Mouse (Mus musculus): ENCODE measurements around the gene Psenen.

The Psenen gene

DNA sequence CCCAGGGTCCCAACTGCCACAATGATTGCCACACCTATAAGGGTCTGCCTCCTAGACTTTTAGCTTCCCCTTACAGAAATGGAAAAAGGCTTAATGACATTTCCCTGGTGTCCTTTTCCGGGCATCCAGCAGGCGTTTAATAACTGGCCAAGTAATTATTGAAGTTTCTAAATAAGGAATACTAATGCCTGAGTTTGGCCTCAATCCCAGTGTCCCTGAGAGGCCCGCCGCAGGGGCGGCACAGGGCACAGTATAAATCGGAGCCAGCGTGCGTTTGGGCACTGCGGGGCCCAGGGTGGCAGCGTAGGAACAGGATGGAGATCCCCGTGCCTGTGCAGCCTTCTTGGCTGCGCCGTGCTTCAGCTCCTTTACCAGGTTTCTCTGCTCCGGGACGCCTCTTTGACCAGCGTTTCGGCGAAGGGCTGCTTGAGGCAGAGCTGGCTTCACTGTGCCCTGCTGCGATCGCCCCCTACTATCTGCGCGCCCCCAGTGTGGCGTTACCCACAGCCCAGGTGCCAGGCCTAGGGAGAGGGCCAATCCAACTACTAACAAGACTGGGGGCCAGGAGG is 10.3 kb downstream of the Psenen start:
- no peak for DNase-seq

DNA sequence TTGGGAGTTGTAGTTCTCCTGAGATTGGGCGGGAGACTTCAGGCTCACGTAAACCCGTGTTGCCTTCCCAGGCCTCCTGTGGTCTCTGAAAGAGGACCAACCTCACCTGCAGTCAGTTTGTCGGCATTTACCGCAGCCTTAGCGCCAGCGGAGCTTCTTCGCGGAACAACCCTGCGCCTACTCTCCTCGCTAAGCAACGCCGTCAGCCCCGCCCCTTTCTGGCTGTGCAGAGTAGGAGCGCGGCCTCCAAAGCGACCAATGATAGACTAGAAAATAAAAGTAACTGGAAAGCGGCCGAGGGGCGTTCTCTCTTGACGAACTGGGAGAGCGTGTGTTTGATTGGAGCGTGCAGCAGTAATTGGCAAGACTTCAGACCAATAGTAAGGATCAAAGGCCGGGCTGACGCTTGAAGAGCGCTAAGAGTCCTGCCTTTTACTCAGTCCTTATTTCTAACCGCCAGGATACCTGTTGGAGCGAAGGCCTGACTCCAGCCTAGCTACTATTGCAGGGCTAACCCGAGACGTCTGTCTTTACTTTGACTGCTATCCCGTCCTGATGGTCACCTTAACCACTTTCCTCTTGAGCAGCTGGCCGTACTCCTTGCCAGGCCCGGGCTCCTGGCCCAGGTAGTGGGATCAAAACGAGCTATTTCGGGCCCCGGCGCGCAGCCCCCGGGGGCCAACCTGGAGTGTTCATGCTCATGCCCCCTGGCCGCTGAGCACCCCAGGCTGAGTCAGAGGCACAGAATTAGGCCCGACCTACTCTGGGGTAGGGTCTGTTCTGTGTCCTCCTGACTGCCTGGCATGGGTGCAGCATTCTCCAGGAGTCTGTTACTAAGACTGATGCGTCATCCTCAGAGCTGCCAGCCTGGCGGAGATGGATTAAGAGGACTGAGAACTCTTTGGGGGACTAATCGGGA is 11.1 kb downstream of the Psenen start, which contains the start of the genes Hspb6 and Proser3:
TSS of gene Hspb6 (plus strand) at position 77 of the 919 bp plus-strand sequence.
TSS of gene Proser3 (minus strand) at position 198 of the 919 bp plus-strand sequence.
- peak; percentile 95 for DNase-seq

DNA sequence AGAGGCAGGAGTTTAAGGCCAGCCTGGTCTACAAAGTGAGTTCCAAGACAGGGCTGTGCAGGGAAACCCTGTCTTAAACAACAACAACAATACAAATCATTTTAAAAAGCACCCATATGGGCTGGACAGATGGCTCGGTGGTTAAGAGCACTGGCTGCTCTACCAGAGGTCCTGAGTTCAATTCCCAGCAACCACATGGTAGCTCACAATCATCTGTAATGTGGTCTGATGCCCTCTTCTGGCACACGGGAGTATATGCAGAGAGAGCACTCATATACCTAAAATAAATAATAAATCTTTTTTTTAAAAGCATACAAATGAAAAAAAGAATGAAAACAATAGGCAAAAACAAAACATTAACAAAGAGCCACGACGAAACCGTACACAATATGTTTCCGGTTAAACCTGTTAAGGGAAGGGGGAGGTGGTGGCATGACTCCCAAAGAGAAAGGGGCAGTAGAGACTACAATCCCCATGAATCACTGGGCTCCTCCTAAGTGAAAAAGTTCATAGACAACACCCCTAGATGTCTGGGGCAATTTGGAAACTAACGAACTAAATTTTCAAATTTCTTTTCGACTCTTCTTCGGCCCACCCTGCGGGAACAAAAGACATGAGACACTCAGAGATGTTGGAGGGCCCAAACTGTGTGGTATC is 11.9 kb downstream of the Psenen start:
- no peak for DNase-seq

DNA sequence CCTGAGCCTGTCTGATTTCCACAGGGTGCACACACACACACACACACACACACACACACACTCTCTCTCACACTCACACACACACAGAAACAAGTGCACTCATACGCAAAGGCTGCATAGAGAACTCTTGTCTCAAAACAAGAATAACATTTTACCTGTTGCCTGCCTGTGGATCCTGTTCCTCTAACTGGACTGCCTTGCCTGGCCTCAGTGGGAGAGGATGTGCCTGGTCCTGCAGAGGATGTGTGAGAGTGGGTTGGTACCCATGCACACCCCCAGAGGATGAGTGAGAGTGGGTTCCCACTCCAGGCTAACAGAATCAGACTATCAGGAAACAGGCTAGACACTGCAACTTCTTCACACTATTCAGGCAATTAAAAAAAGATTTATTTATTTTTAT is 12.8 kb downstream of the Psenen start:
- no peak for DNase-seq

DNA sequence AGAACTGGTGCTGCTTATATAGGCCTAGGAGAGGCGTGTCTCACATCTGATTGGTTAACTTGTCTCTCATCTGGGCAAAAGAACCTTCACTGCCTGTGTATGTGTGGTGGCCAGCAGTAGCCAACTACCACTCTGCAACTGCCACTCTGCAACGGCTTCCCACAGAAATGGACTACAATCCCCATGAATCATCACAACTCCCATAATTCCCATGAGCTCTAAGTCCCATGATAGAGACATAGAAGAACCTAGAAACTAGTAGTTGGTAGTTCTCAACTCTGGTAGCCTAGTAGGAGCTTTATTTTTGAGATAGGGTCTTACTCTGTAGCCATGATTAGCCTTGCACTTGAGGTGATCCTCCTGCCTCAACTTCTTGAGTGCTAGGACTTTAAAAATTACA is 13.5 kb downstream of the Psenen start:
- DNase-seq = no peak

DNA sequence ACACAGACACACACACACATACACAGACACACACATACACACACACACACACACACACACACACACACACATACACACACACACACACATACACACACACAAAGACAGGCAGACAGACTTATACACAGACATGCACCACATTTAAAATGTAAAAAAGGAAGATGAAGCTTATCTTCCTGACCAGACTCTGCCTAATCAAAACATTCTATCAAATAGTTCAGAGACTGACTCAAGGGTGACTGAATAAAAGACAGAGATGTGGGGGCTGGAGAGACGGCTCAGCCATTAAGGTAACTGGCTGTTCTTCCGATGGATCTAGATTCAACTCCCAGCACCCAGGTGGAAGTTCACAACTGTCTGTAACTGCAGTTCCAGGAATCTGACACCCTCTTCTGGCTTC is 19.1 kb downstream of the Psenen start:
- no peak for DNase-seq

DNA sequence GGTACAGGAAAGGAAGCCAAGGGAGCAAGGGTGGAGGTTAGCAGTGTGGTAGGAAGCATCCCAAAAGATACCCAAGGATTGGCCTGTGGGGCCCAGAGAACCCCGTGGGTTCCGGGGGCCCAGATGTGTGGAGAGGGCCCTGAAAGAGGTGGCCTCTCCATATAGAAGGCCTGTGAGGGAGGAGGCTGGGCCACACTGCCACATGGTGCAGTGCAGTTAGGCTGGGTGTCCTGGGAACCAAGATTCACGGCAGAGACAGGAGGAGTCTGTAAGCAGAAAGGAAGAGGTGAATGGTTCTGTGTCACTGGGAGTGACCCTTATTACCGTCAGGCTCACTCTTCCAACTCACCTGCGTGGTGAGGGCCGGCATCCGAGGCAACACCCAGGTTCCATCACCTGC is 22.9 kb downstream of the Psenen start:
- DNase-seq = no peak

DNA sequence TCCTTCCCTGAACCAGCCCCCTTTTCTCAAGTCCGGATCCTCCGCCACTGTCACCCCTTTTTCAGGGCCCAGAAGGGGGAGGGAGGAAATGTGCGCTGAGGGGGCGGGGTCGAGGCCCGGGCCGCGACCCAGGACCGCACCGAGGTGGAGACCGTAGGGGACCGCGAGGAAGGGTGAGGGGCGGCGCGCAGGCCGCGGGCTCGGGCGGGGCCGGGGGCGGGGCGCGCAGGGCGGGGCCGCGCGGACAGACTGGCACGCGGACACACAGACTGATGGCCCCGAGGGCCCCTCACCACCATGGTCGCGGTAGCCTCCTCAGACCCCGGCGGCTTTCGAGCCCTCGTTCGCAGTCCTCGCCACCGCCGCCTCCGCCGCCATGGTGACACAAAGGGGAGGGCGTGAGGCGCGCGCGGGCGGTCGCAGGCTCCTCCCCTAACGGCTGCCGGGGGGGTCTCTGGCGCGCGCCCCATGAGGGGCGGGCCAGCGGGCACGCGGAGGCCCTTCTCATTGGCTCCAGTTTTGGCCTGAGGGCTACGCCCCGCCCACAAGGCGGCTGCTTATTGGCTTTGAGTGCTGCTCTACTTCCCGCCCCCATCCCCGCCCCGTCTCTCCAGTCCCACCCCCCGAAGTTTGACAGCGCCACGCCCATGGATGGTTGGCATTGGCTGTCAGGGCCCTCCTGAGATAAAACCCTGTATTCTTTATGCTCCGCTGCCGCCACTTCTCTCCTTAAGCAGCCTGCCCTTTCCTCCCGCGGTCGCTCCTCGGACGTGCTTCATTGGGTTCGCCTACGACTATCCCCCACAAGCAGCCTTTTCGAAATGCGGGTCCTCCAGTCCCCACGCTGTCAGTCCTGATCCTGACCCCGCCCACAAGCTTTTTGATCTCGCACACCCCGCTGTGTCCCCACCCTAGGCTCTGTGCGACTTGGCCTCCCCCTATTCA is 28.5 kb downstream of the Psenen start, which contains the start of gene Arhgap33:
TSS of gene Arhgap33 (minus strand) at position 428 of the 945 bp plus-strand sequence.
- DNase-seq = peak; percentile 98

DNA sequence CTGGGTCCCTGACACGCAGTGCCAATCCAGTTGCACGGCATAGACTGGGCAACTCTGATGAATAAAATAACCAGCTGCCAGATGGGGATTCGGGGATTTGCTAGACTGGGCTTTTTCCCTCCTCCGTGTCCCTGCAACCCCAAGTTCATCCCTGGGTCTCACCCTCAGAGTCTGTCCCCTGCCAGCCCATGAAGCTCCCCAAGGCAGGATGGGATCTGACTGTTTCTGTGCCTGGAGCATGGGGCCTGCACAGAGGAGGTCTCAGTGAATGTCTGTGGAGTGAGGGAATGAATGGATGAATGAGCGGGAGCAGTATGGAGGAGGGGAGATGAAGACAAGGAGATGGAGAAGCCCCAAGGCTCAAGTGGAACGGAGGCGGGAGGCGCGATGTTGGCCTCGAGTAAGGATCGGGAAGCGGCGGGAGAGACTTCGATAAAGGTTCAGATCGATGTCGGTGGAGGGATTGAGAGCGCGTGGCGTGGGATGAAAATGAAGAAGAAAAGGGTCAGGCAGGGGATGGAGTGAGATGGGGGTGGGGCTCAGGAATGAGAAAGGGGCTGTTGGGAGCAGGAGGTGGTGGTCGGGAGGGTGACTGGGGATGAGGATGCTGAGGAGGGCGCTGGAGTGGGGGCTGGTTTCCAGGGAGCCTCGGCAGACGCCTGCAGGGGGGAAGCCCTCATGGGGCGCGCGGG is 29.3 kb downstream of the Psenen start:
- DNase-seq = peak; percentile 60

DNA sequence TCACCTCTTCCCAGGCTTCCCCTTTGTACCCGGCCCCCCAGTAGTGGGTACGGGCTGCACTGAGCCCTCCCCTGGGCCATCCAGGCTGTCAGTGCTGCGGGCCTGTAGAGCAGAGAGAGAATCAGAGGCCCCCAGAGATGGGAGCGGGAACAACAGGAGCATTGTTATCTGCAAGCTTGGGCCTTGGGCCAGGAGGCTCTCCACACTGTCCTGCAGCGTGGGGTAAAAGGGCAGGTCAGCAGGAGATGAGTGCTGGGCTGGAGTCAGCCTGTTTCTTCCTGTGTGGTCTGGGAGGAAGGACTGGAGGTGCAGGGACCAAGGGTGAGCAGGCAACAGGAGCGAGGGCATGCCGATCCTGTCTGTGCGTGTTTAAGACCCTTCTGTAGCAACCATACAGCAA is 30.5 kb downstream of the Psenen start:
- peak; percentile 28 for DNase-seq

DNA sequence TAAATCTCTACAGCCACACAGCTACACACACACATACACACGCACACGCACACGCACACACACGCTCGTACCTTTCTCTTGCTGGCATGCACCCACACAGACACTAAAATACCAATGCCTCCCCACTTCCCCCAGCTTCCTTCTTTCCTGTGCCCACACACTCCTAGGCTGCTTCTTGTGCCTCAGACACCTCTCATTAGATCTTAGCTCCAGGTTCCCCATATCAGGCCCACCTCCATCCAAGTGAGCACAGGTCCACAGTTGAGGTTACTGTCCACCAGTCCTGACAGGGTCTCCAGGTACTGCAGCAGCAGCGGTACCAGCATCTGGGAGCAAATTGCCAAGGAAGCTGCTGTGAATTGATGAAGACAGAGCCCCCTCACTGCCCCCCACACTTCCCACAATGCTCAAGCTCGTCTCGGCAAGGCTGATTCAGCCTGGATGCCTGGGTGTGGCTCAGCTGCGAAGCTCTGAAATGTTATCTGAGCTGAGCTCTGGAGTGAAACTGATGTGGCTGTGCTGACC is 32.1 kb downstream of the Psenen start:
- DNase-seq = no peak

DNA sequence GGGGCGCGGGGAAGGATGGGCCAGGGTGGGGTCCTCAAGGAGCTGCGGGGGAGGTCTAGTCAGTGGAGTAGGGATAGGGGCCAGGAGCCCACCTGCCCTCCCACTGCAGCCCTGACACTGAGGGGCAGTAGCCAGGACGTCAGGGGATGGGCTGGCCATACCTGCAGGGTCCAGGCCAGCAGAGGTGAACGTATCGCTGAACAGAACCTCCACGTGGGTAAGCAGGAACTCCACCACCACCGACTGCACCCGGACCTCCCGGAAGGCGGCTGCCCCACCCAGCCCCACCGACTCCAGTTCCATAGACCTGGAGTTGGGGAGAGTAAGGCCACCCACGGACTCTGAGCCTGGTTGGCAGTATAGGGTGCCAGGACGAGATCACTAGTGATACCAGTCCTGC is 36.4 kb downstream of the Psenen start:
- no peak for DNase-seq

DNA sequence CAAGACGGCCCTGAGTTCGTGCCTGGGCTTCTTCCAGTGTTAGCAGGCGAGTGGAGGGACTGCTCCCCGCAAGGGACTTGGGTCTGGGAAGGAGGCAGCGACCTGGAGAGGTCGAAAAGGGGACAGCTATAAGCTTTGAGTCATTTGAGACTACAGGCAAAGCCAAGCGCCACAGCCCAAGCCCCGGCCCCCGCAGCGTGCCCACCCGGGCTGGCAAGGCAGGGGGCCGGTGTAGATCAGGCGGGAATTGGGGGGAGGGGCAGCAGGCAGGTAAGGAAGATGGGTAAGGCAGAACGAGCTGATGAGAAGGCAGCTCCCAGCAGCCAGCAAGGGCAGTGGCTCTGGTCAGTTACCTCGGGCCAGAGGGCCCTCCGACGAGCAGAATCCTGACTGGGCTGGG is 37.0 kb downstream of the Psenen start:
- DNase-seq = no peak

DNA sequence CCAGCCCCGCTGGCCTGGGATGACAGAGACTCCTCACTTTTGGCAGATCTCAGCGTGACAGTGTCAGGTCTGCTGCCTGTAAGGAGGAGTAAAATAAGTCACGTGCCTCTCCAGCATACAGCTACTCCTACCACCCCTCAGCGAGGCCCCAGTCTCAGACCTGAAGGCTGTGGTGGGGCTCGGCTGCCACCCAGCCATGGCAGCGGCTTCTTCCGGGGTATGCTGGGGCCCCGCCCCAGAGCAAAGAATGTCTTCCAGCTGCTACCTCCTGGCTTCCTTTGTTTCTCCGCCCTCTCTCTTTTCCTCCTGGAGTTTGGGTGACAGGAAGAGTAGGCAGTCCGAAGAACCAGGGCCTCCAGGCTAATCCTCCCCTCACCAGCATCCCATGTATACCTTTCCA is 37.5 kb downstream of the Psenen start:
- no peak for DNase-seq

DNA sequence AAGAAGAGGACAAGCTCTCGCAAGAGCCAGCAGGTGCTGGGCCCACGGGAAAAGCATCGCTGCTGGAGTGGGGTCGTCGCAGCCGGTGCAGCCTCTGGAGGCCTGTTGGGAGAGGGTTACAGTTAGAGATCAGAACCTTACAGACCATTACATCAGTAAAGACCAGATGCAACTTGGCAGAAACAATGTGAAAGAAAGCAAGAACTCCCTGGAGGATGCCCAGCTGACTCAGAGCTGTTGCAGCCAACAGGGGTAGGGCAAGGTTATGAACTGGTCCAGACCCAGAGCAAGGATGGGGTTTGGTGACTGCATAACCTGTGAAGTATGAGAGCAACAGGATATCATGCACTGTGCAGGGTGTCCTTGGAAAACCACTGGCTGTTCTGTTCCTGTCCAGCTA is 38.9 kb downstream of the Psenen start:
- DNase-seq = no peak

DNA sequence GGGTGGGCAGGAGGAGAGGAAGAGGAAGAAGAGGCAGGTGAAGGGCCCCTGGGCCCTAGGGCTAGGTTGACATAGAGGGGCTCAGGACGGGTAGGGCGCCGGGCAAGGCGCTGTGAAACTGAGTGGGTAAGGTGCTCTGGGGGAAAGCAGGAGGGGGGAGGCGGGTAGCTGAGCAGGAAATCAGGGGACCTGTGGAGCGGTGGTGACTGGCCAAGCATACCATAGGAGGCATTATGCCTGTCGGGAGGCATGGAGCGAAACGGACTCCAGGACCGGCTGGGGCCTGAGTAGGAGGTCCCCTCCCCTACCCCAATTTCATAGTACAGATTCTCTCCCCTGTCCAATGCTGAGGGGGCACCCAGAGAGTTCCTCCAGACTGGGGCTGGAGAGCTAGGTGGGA is 40.6 kb downstream of the Psenen start:
- DNase-seq = no peak

DNA sequence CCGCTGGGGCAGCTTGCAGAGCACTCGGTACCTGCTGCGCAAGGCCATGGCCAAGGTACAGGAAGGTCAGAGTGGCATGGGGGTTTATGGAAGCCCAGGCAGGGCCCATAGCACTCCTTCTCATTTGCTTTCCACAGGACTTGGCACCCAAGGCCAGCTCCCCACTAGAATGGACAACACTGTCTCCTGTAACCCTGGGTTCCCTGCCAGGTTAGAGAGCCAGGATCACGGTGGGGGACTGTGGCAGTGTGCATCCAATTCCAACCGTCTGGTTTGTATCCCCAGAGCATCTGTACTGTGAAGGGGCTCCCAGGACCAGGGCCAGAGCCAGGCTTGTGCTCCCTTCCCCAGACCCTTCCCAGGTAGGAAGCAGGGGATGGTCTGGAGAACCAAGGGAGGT is 42.6 kb downstream of the Psenen start:
- no peak for DNase-seq

DNA sequence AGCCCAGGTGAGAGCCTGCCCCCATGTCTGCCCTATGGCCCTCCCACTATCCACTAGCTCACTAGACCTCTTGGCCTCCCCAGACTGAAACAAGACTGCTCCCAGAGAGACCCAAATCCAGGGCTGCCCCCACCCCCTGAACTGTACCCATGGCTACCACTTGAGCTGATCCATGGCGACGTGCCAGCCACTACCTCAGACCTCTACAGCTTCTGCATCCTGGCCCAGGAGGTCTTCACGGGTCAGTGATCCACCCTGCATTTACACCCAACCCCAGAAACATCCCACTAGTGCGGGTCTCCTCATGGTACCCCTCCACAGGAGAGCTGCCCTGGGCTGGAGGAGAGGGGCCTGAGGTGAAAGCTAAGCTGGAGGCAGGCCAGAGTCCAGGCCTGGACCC is 43.0 kb downstream of the Psenen start:
- DNase-seq = peak; percentile 52

DNA sequence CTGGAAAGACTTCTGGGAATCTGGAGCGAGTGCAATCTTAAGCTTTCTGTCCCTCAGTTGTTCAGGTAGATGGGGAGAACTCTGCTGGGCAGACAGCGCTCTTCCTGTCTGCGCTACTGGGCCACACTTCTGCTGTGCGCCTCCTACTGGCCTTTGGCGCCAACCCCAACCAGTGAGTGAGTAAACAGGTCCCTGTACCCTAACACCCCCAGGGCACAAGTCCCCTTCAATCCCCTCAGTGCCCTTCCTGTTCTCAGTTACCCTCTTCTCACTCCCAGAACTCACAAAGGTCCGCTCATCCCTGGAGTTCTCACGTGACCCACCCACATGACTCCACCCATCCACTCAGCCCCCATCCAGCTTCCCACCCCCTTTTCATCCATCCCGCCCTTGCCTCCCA is 45.1 kb downstream of the Psenen start:
- DNase-seq = no peak

DNA sequence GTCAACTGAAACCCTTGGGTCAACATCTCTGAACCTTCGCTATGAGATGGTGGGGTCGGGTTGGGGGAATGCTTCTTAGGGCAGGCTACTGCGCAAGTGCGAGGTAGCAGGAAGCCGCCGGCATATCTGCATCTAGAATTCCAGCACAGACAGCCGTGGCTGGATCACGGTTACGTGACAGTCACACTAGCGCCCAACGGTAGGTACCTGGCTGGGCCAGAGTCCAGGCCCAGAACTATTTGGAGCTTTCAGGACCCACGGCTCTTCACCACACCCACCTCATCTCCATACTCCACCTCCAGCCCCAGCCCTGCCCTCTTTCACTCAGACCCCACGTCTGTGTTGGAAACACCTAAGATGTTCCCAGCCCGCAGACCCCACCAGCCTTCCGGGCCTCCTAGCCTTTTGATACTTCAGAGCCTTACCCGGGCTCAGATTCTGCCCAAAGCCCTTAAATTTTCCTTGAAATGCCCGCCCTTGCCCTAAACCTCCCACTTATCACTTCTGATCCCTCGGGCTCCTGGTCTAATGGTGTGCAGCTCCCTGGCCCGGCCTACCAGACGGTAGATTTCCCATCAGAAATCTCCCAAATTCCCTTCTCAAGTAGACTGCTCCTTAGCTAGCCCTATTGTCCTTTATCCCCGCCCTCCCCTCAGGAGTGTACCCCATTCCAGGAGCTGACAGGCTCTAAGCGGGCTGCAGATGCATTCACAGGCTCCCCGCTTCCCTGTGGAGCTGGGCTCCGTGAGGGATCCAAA is 48.2 kb downstream of the Psenen start:
- no peak for DNase-seq
